Mouse (Mus musculus): ENCODE results near the gene Itga9.

- no peak for TF ChIP-seq POLR2A (IDR thresholded peaks at IDR 0.05; ENCODE audit: insufficient read length, low read depth)
- no peak for TF ChIP-seq POLR2AphosphoS2 (IDR thresholded peaks at IDR 0.05; ENCODE audit: insufficient read length, low read depth)
- TF ChIP-seq E2F4 (IDR thresholded peaks at IDR 0.05; ENCODE audit: insufficient read depth), result no peak
Measured at GRCm38 (mm10) chr9:118655726-118656125, 49.2 kb downstream of the Itga9 start.

Data from myocyte (in vitro differentiated cells).